Mouse (Mus musculus): ENCODE results near the gene H2-DMb1. TPM values are rescaled to one million over a fixed set of nuclear protein-coding genes. Genes with fewer than 3 reads are reported as not detected.

The H2-DMb1 gene
- polyA plus RNA-seq, 1 experiment from 2014 or later = 2.6 TPM

DNA sequence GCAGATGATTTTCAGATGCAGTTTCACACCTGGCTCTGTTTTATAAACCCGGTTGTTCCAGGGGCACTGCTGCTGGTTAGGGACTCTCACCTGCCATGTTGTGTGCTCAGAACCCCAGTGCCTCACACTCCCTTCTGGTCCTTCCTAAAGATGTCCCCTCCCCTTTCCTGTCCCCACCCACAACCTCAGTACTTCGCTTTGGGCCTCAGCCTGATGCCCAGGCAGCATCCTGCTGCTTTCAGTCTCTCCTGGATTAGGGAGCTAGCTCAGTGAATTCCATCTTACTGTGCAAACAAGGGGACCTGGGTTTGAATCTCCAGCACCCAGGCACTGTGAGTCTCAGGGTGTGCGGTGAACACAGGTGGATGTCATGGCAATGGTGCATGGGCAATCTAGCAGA is 54.6 kb downstream of the H2-DMb1 start:
- Histone ChIP-seq H3K9ac (no peak overlapping the region), H3K4me2 (no peak overlapping the region), H3K36me3 (no peaks in the 10 kb centered on the region), H3K4me1 (peaks cover 10% of the 10 kb centered on the region), H3K9me3 (no peaks in the 10 kb centered on the region), H3K4me3 (no peak overlapping the region), H3K27me3 (peaks cover 90% of the 10 kb centered on the region), H3K27ac (no peak overlapping the region)
- 55% methylated on average over 3 of the region's 3 CpGs for WGBS
- no peak for ATAC-seq (ENCODE audit: insufficient number of reproducible peaks, insufficient read depth, low FRiP score, low TSS enrichment, low read depth)

DNA sequence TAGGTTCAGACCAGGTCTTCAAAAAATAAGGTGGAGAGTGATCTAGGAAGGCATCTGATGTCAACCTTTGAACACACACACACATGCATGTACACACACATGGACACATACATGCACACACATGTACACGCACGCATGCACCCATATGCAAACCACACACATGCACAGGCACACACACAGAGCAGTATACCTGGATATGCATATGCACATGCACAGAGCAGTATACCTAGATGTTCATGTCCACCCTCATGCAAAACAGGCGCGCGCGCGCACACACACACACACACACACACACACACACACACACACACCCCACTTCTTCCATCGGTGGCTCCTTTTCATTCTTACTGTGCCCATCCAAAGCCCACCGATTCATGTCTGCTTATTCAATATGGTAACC is 55.0 kb downstream of the H2-DMb1 start:
- no peak for ATAC-seq (ENCODE audit: insufficient number of reproducible peaks, insufficient read depth, low FRiP score, low TSS enrichment, low read depth)
- peaks cover 91% of the 10 kb centered on the region for H3K27me3 ChIP-seq
- no peak overlapping the region for H3K4me2 ChIP-seq
- no peak overlapping the region for H3K4me3 ChIP-seq
- no peaks in the 10 kb centered on the region for H3K9me3 ChIP-seq
- H3K9ac ChIP-seq = no peak overlapping the region
- peaks cover 10% of the 10 kb centered on the region for H3K4me1 ChIP-seq
- no peaks in the 10 kb centered on the region for H3K36me3 ChIP-seq
- WGBS = 93% methylated on average over 9 of the region's 9 CpGs
- H3K27ac ChIP-seq = no peak overlapping the region

DNA sequence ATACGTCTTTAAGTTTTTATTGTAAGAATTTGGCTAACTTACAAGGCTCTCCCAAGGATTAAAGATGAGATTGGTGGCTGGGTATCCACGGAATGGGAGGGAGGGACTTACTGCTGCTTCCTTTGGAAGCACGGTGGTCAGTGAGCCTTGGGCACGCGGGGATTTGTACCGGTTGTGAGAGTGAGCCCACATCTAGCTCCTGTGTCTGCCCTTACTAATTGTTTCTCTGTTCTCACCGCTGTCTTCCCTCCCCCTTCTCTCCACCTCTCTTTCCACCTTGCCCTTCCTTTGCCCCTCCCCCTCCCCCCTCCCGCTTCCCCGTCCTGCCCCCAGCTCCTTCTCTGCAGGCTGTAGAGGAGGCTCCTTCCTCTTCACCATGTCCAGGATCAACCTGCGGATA is 55.5 kb downstream of the H2-DMb1 start:
- WGBS = 24% methylated on average over 10 of the region's 10 CpGs
- Histone ChIP-seq H3K36me3 (no peaks in the 10 kb centered on the region), H3K27me3 (peaks cover 91% of the 10 kb centered on the region), H3K27ac (no peak overlapping the region), H3K9ac (no peak overlapping the region), H3K4me1 (peaks cover 10% of the 10 kb centered on the region), H3K4me2 (no peak overlapping the region), H3K9me3 (no peaks in the 10 kb centered on the region), H3K4me3 (no peak overlapping the region)
- ATAC-seq (ENCODE audit: insufficient number of reproducible peaks, insufficient read depth, low FRiP score, low TSS enrichment, low read depth) = no peak

DNA sequence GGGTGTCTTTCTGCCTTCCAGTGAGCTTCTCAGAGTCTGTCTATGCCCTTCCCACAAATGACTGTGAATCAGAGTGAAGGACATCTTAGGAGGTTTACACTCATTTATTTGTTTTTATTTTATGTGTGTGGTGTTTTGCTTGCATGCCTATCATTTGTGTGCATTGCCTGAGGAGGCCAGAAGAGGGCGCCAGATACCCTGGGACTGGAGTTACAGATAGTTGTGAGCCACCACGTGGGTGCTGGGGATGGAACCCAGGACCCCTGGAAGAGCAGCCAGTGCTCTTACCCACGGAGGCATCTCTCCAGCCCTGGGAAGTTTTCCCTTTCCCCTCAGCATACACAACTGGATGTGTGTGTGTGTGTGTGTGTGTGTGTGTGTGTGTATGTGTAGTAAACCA is 56.8 kb downstream of the H2-DMb1 start:
- peaks cover 10% of the 10 kb centered on the region for H3K4me1 ChIP-seq
- peaks cover 95% of the 10 kb centered on the region for H3K27me3 ChIP-seq
- 36% methylated on average over 3 of the region's 3 CpGs for WGBS

More for the DNA sequence above, 56.8 kb downstream of the H2-DMb1 start:
- H3K9me3 ChIP-seq = no peaks in the 10 kb centered on the region
- no peak overlapping the region for H3K4me2 ChIP-seq
- H3K36me3 ChIP-seq = no peaks in the 10 kb centered on the region
- no peak overlapping the region for H3K4me3 ChIP-seq
- H3K27ac ChIP-seq = no peak overlapping the region
- no peak for ATAC-seq (ENCODE audit: insufficient number of reproducible peaks, insufficient read depth, low FRiP score, low TSS enrichment, low read depth)
- H3K9ac ChIP-seq = no peak overlapping the region

Other genes with a start within 250 kb of the H2-DMb1 start
- 0.27 TPM in 1 of 2 replicates, not detected in the other for gene Platr17, start 247.9 kb upstream of the H2-DMb1 start, polyA plus RNA-seq (2015; fragmentation: Nextera tagmentation; extraction: Ambion mirVana)
- gene Daxx, start 243.7 kb upstream of the H2-DMb1 start, polyA plus RNA-seq (2015; fragmentation: Nextera tagmentation; extraction: Ambion mirVana) = 57.7 and 58.9 TPM in 2 replicates
- 26.6 and 31.9 TPM in 2 replicates for gene Tapbp, start 237.2 kb upstream of the H2-DMb1 start, polyA plus RNA-seq (2015; fragmentation: Nextera tagmentation; extraction: Ambion mirVana)
- 15.4 and 17.6 TPM in 2 replicates for gene Zbtb22, start 237.2 kb upstream of the H2-DMb1 start, polyA plus RNA-seq (2015; fragmentation: Nextera tagmentation; extraction: Ambion mirVana)
- 61.2 and 63.7 TPM in 2 replicates for gene Rgl2, start 223.5 kb upstream of the H2-DMb1 start, polyA plus RNA-seq (2015; fragmentation: Nextera tagmentation; extraction: Ambion mirVana)
- gene Pfdn6, start 212.7 kb upstream of the H2-DMb1 start, polyA plus RNA-seq (2015; fragmentation: Nextera tagmentation; extraction: Ambion mirVana) = 176 and 190 TPM in 2 replicates
- gene Wdr46, start 212.4 kb upstream of the H2-DMb1 start, polyA plus RNA-seq (2015; fragmentation: Nextera tagmentation; extraction: Ambion mirVana) = 36.2 and 40.7 TPM in 2 replicates
- 7.0 and 7.2 TPM in 2 replicates for gene B3galt4, start 201.6 kb upstream of the H2-DMb1 start, polyA plus RNA-seq (2015; fragmentation: Nextera tagmentation; extraction: Ambion mirVana)
- 45.7 and 49.6 TPM in 2 replicates for gene Vps52, start 197.3 kb upstream of the H2-DMb1 start, polyA plus RNA-seq (2015; fragmentation: Nextera tagmentation; extraction: Ambion mirVana)
- gene Rps18, start 197.1 kb upstream of the H2-DMb1 start, polyA plus RNA-seq (2015; fragmentation: Nextera tagmentation; extraction: Ambion mirVana) = 1,782 and 1,797 TPM in 2 replicates
- 8.5 and 14.6 TPM in 2 replicates for gene H2-K1, start 152.7 kb upstream of the H2-DMb1 start, polyA plus RNA-seq (2015; fragmentation: Nextera tagmentation; extraction: Ambion mirVana)
- gene Ring1, start 128.4 kb upstream of the H2-DMb1 start, polyA plus RNA-seq (2015; fragmentation: Nextera tagmentation; extraction: Ambion mirVana) = 17.1 and 22.3 TPM in 2 replicates
- gene H2-Ke6, start 125.0 kb upstream of the H2-DMb1 start, polyA plus RNA-seq (2015; fragmentation: Nextera tagmentation; extraction: Ambion mirVana) = 57.4 and 58.8 TPM in 2 replicates
- gene Slc39a7, start 121.4 kb upstream of the H2-DMb1 start, polyA plus RNA-seq (2015; fragmentation: Nextera tagmentation; extraction: Ambion mirVana) = 201 and 212 TPM in 2 replicates
- gene Rxrb, start 121.3 kb upstream of the H2-DMb1 start, polyA plus RNA-seq (2015; fragmentation: Nextera tagmentation; extraction: Ambion mirVana) = 53.4 and 56.4 TPM in 2 replicates
- gene Col11a2, start 113.6 kb upstream of the H2-DMb1 start, polyA plus RNA-seq (2015; fragmentation: Nextera tagmentation; extraction: Ambion mirVana) = 23.7 and 26.5 TPM in 2 replicates
- 0.48 and 0.65 TPM in 2 replicates for gene H2-Oa, start 60.7 kb upstream of the H2-DMb1 start, polyA plus RNA-seq (2015; fragmentation: Nextera tagmentation; extraction: Ambion mirVana)
- 17.2 and 17.6 TPM in 2 replicates for gene H2-DMa, start 33.5 kb upstream of the H2-DMb1 start, polyA plus RNA-seq (2015; fragmentation: Nextera tagmentation; extraction: Ambion mirVana)
- gene Brd2, start 30.4 kb upstream of the H2-DMb1 start, polyA plus RNA-seq (2015; fragmentation: Nextera tagmentation; extraction: Ambion mirVana) = 122 and 142 TPM in 2 replicates
- 0.67 and 1.1 TPM in 2 replicates for gene H2-DMb2, start 9.8 kb upstream of the H2-DMb1 start, polyA plus RNA-seq (2015; fragmentation: Nextera tagmentation; extraction: Ambion mirVana)
- gene Tap1, start 34.5 kb downstream of the H2-DMb1 start, polyA plus RNA-seq (2015; fragmentation: Nextera tagmentation; extraction: Ambion mirVana) = 8.4 and 9.5 TPM in 2 replicates
- gene Psmb9, start 34.7 kb downstream of the H2-DMb1 start, polyA plus RNA-seq (2015; fragmentation: Nextera tagmentation; extraction: Ambion mirVana) = 2.3 and 3.8 TPM in 2 replicates
- 4.3 and 5.7 TPM in 2 replicates for gene Psmb8, start 44.6 kb downstream of the H2-DMb1 start, polyA plus RNA-seq (2015; fragmentation: Nextera tagmentation; extraction: Ambion mirVana)
- gene Tap2, start 50.5 kb downstream of the H2-DMb1 start, polyA plus RNA-seq (2015; fragmentation: Nextera tagmentation; extraction: Ambion mirVana) = 3.5 and 3.7 TPM in 2 replicates
- gene H2-Ob, start 85.8 kb downstream of the H2-DMb1 start, polyA plus RNA-seq (2015; fragmentation: Nextera tagmentation; extraction: Ambion mirVana) = not detected in 2 replicates
- 5.3 and 5.6 TPM in 2 replicates for gene H2-Ab1, start 104.6 kb downstream of the H2-DMb1 start, polyA plus RNA-seq (2015; fragmentation: Nextera tagmentation; extraction: Ambion mirVana)
- 0.73 and 0.98 TPM in 2 replicates for gene H2-Aa, start 134.8 kb downstream of the H2-DMb1 start, polyA plus RNA-seq (2015; fragmentation: Nextera tagmentation; extraction: Ambion mirVana)
- 1.3 and 3.4 TPM in 2 replicates for gene H2-Eb1, start 152.8 kb downstream of the H2-DMb1 start, polyA plus RNA-seq (2015; fragmentation: Nextera tagmentation; extraction: Ambion mirVana)
- not detected in 2 replicates for gene H2-Eb2, start 172.6 kb downstream of the H2-DMb1 start, polyA plus RNA-seq (2015; fragmentation: Nextera tagmentation; extraction: Ambion mirVana)
- gene Btnl2, start 201.8 kb downstream of the H2-DMb1 start, polyA plus RNA-seq (2015; fragmentation: Nextera tagmentation; extraction: Ambion mirVana) = 0.13 and 0.17 TPM in 2 replicates
- gene Btnl1, start 224.1 kb downstream of the H2-DMb1 start, polyA plus RNA-seq (2015; fragmentation: Nextera tagmentation; extraction: Ambion mirVana) = 0.21 TPM in 1 of 2 replicates, not detected in the other
- gene BC051142, start 245.7 kb downstream of the H2-DMb1 start, polyA plus RNA-seq (2015; fragmentation: Nextera tagmentation; extraction: Ambion mirVana) = 0.52 and 0.96 TPM in 2 replicates

All from embryonic facial prominence, embryonic 13.5 days (tissue).